Mouse (Mus musculus) gastrocnemius, adult 2 months (tissue): ENCODE results near the gene Cd34. TPM values are rescaled to one million over a fixed set of nuclear protein-coding genes. Genes with fewer than 3 reads are reported as not detected.

Experiments
- DNase-seq: peaks from one replicate; pipeline ENCODE4 v3.0.0; 2022
- H3K27ac ChIP-seq: fragments of 200-600 bp; 2 replicates; pipeline ENCODE4 v1.8.1; 2022; ENCODE audit warnings: mild to moderate bottlenecking
- H3K4me3 ChIP-seq: fragments of 200-600 bp; 2 replicates; pipeline ENCODE4 v1.8.1; 2022; ENCODE audit warnings: mild to moderate bottlenecking, moderate library complexity
- CTCF ChIP-seq: fragments of 200-600 bp; IDR thresholded peaks from 2 replicates; pipeline ENCODE4 v1.8.1; 2022; ENCODE audit warnings: antibody characterized with exemption, mild to moderate bottlenecking, moderate library complexity
- intact Hi-C: fragments of 180-260 bp; cut with DNase I; formaldehyde crosslinking; loops from one replicate; pipeline ENCODE4 v1.15.1; 2025
- long read RNA-seq, 2 experiments: library from polyadenylated mRNA; stranded (forward); transcript quantifications; one replicate each; pipeline ENCODE4 v2.0.0; 2021
- total RNA-seq, 2 experiments: library from RNA; stranded (reverse); gene quantifications; 2 replicates each; pipeline ENCODE4 v1.2.3; 2021

Cd34 gene
- 10 to 100 TPM; 32.8 to 49.3 TPM for total RNA-seq
- long read RNA-seq, experiment 1, transcript Cd34-202 (8 exons, 2,554 nt), result minor isoform, 24 of 74 reads
- long read RNA-seq, experiment 1, transcript Cd34-201 (8 exons, 2,454 nt), result major isoform, 42 of 74 reads
- long read RNA-seq, experiment 1, partial matches to known transcripts, result 7 of 74 reads
- long read RNA-seq, experiment 1, other reads (novel, unspliced or antisense), result 1 of 74 reads
- long read RNA-seq, experiment 2, transcript Cd34-202 (8 exons, 2,554 nt), result minor isoform, 8 of 35 reads
- long read RNA-seq, experiment 2, transcript Cd34-201 (8 exons, 2,454 nt), result major isoform, 23 of 35 reads
- long read RNA-seq, experiment 2, partial matches to known transcripts, result 1 of 35 reads
- long read RNA-seq, experiment 2, other reads (novel, unspliced or antisense), result 3 of 35 reads

GRCm38 (mm10) chr1:194938715-194939114 is at the start of gene Cd34:
Gene Cd34 (plus strand): TSS chr1:194938819.
- intact Hi-C loops, result no loop called here
- TF ChIP-seq CTCF, result no peak
- peak; percentile 88 for DNase-seq
- Histone ChIP-seq H3K27ac (peak within 1 kb of the TSS; percentile 86), H3K4me3 (peak within 1 kb of the TSS; percentile 81)

GRCm38 (mm10) chr1:194894513-194894912 is 44.1 kb upstream of the Cd34 start:
- H3K4me3 ChIP-seq, result no peak overlapping the region
- no peak for TF ChIP-seq CTCF
- intact Hi-C loops, result no loop called here
- H3K27ac ChIP-seq, result no peak overlapping the region
- DNase-seq, result no peak

GRCm38 (mm10) chr1:194895287-194895686 is 43.3 kb upstream of the Cd34 start:
- H3K27ac ChIP-seq, result no peak overlapping the region
- DNase-seq, result no peak
- no peak overlapping the region for H3K4me3 ChIP-seq
- intact Hi-C loops, result no loop called here
- no peak for TF ChIP-seq CTCF

GRCm38 (mm10) chr1:194901075-194901474 is 37.5 kb upstream of the Cd34 start:
- H3K4me3 ChIP-seq, result no peak overlapping the region
- intact Hi-C loops, result no loop called here
- no peak overlapping the region for H3K27ac ChIP-seq
- no peak for DNase-seq
- TF ChIP-seq CTCF, result no peak

GRCm38 (mm10) chr1:194901826-194902225 is 36.8 kb upstream of the Cd34 start:
- intact Hi-C loops, result no loop called here
- TF ChIP-seq CTCF, result no peak
- Histone ChIP-seq H3K27ac (no peak overlapping the region), H3K4me3 (no peak overlapping the region)
- DNase-seq, result no peak

- intact Hi-C loops, result no loop called here
- no peak overlapping the region for H3K4me3 ChIP-seq
- TF ChIP-seq CTCF, result no peak
- H3K27ac ChIP-seq, result no peak overlapping the region
- DNase-seq, result no peak
Observed at GRCm38 (mm10) chr1:194908956-194909355, 29.7 kb upstream of the Cd34 start.

- H3K4me3 ChIP-seq, result no peak overlapping the region
- TF ChIP-seq CTCF, result no peak
- H3K27ac ChIP-seq, result no peak overlapping the region
- no peak for DNase-seq
- intact Hi-C loops, result no loop called here
Observed at GRCm38 (mm10) chr1:194925753-194926350, 12.8 kb upstream of the Cd34 start.

- intact Hi-C loops, result no loop called here
- Histone ChIP-seq H3K27ac (peak overlapping the region; percentile 52), H3K4me3 (no peak overlapping the region)
- TF ChIP-seq CTCF, result no peak
- peak; percentile 38 for DNase-seq
Observed at GRCm38 (mm10) chr1:194927887-194928286, 10.7 kb upstream of the Cd34 start.

GRCm38 (mm10) chr1:194929275-194929971 is 9.2 kb upstream of the Cd34 start:
- intact Hi-C loops, result no loop called here
- no peak overlapping the region for H3K4me3 ChIP-seq
- peak overlapping the region; percentile 71 for H3K27ac ChIP-seq
- no peak for TF ChIP-seq CTCF
- peak; percentile 34 for DNase-seq

GRCm38 (mm10) chr1:194929972-194930355 is 8.7 kb upstream of the Cd34 start:
- peak; percentile 76 for DNase-seq
- H3K27ac ChIP-seq, result peak overlapping the region; percentile 71
- intact Hi-C loops, result no loop called here

GRCm38 (mm10) chr1:194930706-194931105 is 7.9 kb upstream of the Cd34 start:
- no peak for TF ChIP-seq CTCF
- H3K4me3 ChIP-seq, result peak overlapping the region; percentile 28; the same call in 1 of the 2 replicates
- intact Hi-C loops, result no loop called here
- peak; percentile 60 for DNase-seq
- H3K27ac ChIP-seq, result peak overlapping the region; percentile 71

More at GRCm38 (mm10) chr1:194929972-194930355, 8.7 kb upstream of the Cd34 start:
- no peak for TF ChIP-seq CTCF
- no peak overlapping the region for H3K4me3 ChIP-seq

- no peak overlapping the region for H3K4me3 ChIP-seq
- H3K27ac ChIP-seq, result no peak overlapping the region
- intact Hi-C loops, result no loop called here
- TF ChIP-seq CTCF, result no peak
- no peak for DNase-seq
Observed at GRCm38 (mm10) chr1:194935351-194935750, 3.3 kb upstream of the Cd34 start.

- TF ChIP-seq CTCF, result no peak
- Histone ChIP-seq H3K4me3 (peak overlapping the region; percentile 81), H3K27ac (peak overlapping the region; percentile 86)
- intact Hi-C loops, result no loop called here
- DNase-seq, result no peak
Observed at GRCm38 (mm10) chr1:194941528-194941927, 2.9 kb downstream of the Cd34 start.
